Mouse (Mus musculus) hindbrain, embryonic 14.5 days (tissue): Measurements from ENCODE around the gene 2210016L21Rik. TPM values are rescaled to one million over a fixed set of nuclear protein-coding genes. Genes with fewer than 3 reads are reported as not detected.

Experiments used
- ATAC-seq: fragments of 200-750 bp; cut with Nextera tagmentation; 2 replicates; pipeline ENCODE4 v1.8.0; 2017; ENCODE audit warnings: moderate number of reproducible peaks, mild to moderate bottlenecking, moderate TSS enrichment, moderate library complexity; ENCODE audit not compliant: low FRiP score
- DNase-seq: peaks from one replicate; pipeline ENCODE4 v3.0.0-alpha.2; 2015; ENCODE audit warnings: low spot score
- H3K27ac ChIP-seq: fragments of 300-500 bp; sonication (generic); 2 replicates; pipeline ENCODE4 v1.5.1; 2014; ENCODE audit warnings: mild to moderate bottlenecking, moderate library complexity
- H3K27me3 ChIP-seq: fragments of 300-500 bp; sonication (generic); 2 replicates; pipeline ENCODE4 v1.6.1; 2014; ENCODE audit warnings: mild to moderate bottlenecking, low read length, mixed read lengths; ENCODE audit not compliant: control insufficient read depth, insufficient read depth
- H3K36me3 ChIP-seq: fragments of 300-500 bp; sonication (generic); replicated peaks from 2 replicates; pipeline ENCODE4 v1.6.1; 2014; ENCODE audit not compliant: control insufficient read depth, insufficient read depth
- H3K4me1 ChIP-seq: fragments of 300-500 bp; sonication (generic); replicated peaks from 2 replicates; pipeline ENCODE4 v1.6.1; 2014; ENCODE audit warnings: antibody characterized with exemption, low read length, mixed read lengths; ENCODE audit not compliant: control insufficient read depth, insufficient read depth
- H3K4me2 ChIP-seq: fragments of 300-500 bp; sonication (generic); replicated peaks from 2 replicates; pipeline ENCODE4 v1.6.1; 2014; ENCODE audit warnings: mild to moderate bottlenecking, moderate library complexity
- H3K4me3 ChIP-seq: fragments of 300-500 bp; sonication (generic); replicated peaks from 2 replicates; pipeline ENCODE4 v1.5.1; 2014; ENCODE audit warnings: mild to moderate bottlenecking, low read length
- H3K9ac ChIP-seq: fragments of 300-500 bp; sonication (generic); 2 replicates; pipeline ENCODE4 v1.6.1; 2014
- H3K9me3 ChIP-seq: fragments of 300-500 bp; sonication (generic); 2 replicates; pipeline ENCODE4 v1.6.1; 2016; ENCODE audit warnings: low read length; ENCODE audit not compliant: control insufficient read depth
- WGBS: fragments of 180-500 bp; shearing (Covaris S2); extraction: QIAGEN DNeasy Blood & Tissue Kit; methylation state at CpG from one replicate; pipeline ENCODE4 v1.1.7; 2014; 5-methylcytosine and 5-hydroxymethylcytosine counted together
- polyA plus RNA-seq: library from polyadenylated mRNA; unstranded; fragments of >200 nt; fragmentation: Nextera tagmentation; extraction: Ambion mirVana; gene quantifications from 2 replicates; pipeline ENCODE4 v1.2.1, GENCODE M21; 2014

2210016L21Rik gene
- polyA plus RNA-seq, 1 experiment from 2014 or later, result 135 TPM

GRCm38 (mm10) chr5:114982001-114982400 lies 40.0 kb downstream of the 2210016L21Rik start:
- no peak overlapping the region for H3K27ac ChIP-seq
- H3K9ac ChIP-seq, result no peak overlapping the region
- H3K4me3 ChIP-seq, result no peak overlapping the region
- 62% methylated on average over 15 of the region's 15 CpGs for WGBS
- no peaks in the 10 kb centered on the region for H3K4me1 ChIP-seq
- ATAC-seq, result no peak
- H3K27me3 ChIP-seq, result no peaks in the 10 kb centered on the region
- no peak overlapping the region for H3K4me2 ChIP-seq
- H3K36me3 ChIP-seq, result no peaks in the 10 kb centered on the region
- DNase-seq, result no peak
- H3K9me3 ChIP-seq, result no peaks in the 10 kb centered on the region

GRCm38 (mm10) chr5:114985074-114985473 lies 43.1 kb downstream of the 2210016L21Rik start:
- H3K36me3 ChIP-seq, result no peaks in the 10 kb centered on the region

GRCm38 (mm10) chr5:114996447-114996846 lies 54.5 kb downstream of the 2210016L21Rik start:
- H3K4me2 ChIP-seq, result no peak overlapping the region
- H3K36me3 ChIP-seq, result no peaks in the 10 kb centered on the region
- no peak overlapping the region for H3K4me3 ChIP-seq
- H3K27ac ChIP-seq, result no peak overlapping the region
- 82% methylated on average over 16 of the region's 16 CpGs for WGBS
- H3K9ac ChIP-seq, result no peak overlapping the region
- DNase-seq (no peak), ATAC-seq (no peak)
- H3K27me3 ChIP-seq, result no peaks in the 10 kb centered on the region
- no peaks in the 10 kb centered on the region for H3K4me1 ChIP-seq
- no peaks in the 10 kb centered on the region for H3K9me3 ChIP-seq

More at GRCm38 (mm10) chr5:114985074-114985473, 43.1 kb downstream of the 2210016L21Rik start:
- Histone ChIP-seq H3K4me2 (no peak overlapping the region), H3K27ac (no peak overlapping the region), H3K9ac (no peak overlapping the region), H3K4me1 (no peaks in the 10 kb centered on the region), H3K9me3 (0 out of 2 replicates have a peak, but pooled peaks cover 4% of the 10 kb centered on the region), H3K4me3 (no peak overlapping the region), H3K27me3 (no peaks in the 10 kb centered on the region)
- ATAC-seq, result no peak
- DNase-seq, result no peak

GRCm38 (mm10) chr5:114997327-114997726 lies 55.4 kb downstream of the 2210016L21Rik start:
- WGBS, result 69% methylated on average over 6 of the region's 6 CpGs
- ATAC-seq (no peak), DNase-seq (no peak)
- no peaks in the 10 kb centered on the region for H3K36me3 ChIP-seq
- no peak overlapping the region for H3K4me3 ChIP-seq
- H3K9me3 ChIP-seq, result no peaks in the 10 kb centered on the region
- H3K27ac ChIP-seq, result no peak overlapping the region
- H3K9ac ChIP-seq, result no peak overlapping the region
- no peaks in the 10 kb centered on the region for H3K27me3 ChIP-seq
- H3K4me2 ChIP-seq, result no peak overlapping the region
- H3K4me1 ChIP-seq, result no peaks in the 10 kb centered on the region

Other genes with a start within 250 kb of the 2210016L21Rik start
- gene Tchp, start 234.4 kb upstream of the 2210016L21Rik start, polyA plus RNA-seq, result 10.6 and 15.4 TPM in 2 replicates
- gene Ankrd13a, start 167.5 kb upstream of the 2210016L21Rik start, polyA plus RNA-seq, result 45.5 and 48.9 TPM in 2 replicates
- gene Git2, start 166.6 kb upstream of the 2210016L21Rik start, polyA plus RNA-seq, result 44.3 and 45.1 TPM in 2 replicates
- gene 1500011B03Rik, start 118.7 kb upstream of the 2210016L21Rik start, polyA plus RNA-seq, result 290 and 308 TPM in 2 replicates
- not detected in 2 replicates for gene 4930519G04Rik, start 88.5 kb upstream of the 2210016L21Rik start, polyA plus RNA-seq
- 2.6 and 3.0 TPM in 2 replicates for gene Gm9936, start 83.5 kb upstream of the 2210016L21Rik start, polyA plus RNA-seq
- gene Oasl2, start 45.2 kb upstream of the 2210016L21Rik start, polyA plus RNA-seq, result 3.7 and 5.0 TPM in 2 replicates
- 0.13 and 0.25 TPM in 2 replicates for gene Oasl1, start 18.9 kb upstream of the 2210016L21Rik start, polyA plus RNA-seq
- 0.07 TPM in 1 of 2 replicates, not detected in the other for gene Hnf1a, start 28.9 kb downstream of the 2210016L21Rik start, polyA plus RNA-seq
- 30.1 and 31.5 TPM in 2 replicates for gene Sppl3, start 69.0 kb downstream of the 2210016L21Rik start, polyA plus RNA-seq
- 49.1 and 53.0 TPM in 2 replicates for gene Gm10401, start 156.1 kb downstream of the 2210016L21Rik start, polyA plus RNA-seq
- gene Acads, start 177.2 kb downstream of the 2210016L21Rik start, polyA plus RNA-seq, result 11.1 and 12.5 TPM in 2 replicates
- 31.2 and 39.0 TPM in 2 replicates for gene Unc119b, start 192.8 kb downstream of the 2210016L21Rik start, polyA plus RNA-seq
- 21.0 and 26.4 TPM in 2 replicates for gene Mlec, start 216.0 kb downstream of the 2210016L21Rik start, polyA plus RNA-seq